Mouse (Mus musculus) v-Abl transformed pro-B cells (cell line): ENCODE results near the gene Tnr.

Experiments used
- in situ Hi-C, 2 experiments: fragments of 400-800 bp; cut with MboI; formaldehyde crosslinking; loops; one replicate each; pipeline ENCODE4 v1.15.1; 2025; ENCODE audit not compliant: unreplicated experiment in 2 of 2

Tnr gene

GRCm38 (mm10) chr1:159523578-159523977, at the start of gene Tnr:
Gene Tnr (plus strand): TSS chr1:159523769.
- in situ Hi-C loops = loop anchor here in 1 of 2 experiments (25.0 kb wide), 1 partner anchor 564 kb away; no protein-coding TSS in a partner anchor

DNA sequence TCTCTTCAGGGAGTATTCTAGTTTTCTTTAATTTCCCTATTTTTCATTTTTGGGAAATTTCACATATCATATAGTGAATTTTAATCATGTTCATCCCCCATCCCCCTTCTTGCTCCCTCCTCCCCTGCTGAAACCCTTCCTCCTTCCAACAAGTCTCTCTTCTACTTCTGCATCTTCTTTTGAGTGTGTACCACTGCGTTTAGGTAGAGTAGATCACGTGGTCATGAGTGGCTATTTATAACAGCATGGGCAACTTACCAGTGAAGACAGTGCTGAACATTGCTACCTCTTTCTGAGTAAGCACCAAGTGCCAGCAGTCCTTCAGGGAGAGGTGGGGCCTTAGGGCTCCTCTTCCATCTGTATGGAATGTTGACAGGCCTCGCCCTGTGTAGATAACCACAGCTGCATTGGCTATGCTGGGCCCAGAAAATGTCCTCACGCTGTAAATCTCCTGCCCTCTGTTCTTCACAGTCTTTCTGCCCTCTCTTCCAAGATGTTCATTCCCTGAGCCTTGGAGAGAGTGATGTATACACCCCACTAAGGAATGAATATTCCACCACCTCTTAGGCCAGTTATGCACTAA, 33.6 kb upstream of the Tnr start:
- in situ Hi-C loops = no loop called here

- in situ Hi-C loops = no loop called here
Observed at GRCm38 (mm10) chr1:159492536-159492935, 31.0 kb upstream of the Tnr start.

GRCm38 (mm10) chr1:159493720-159494499, 29.7 kb upstream of the Tnr start:
- in situ Hi-C loops = no loop called here

DNA sequence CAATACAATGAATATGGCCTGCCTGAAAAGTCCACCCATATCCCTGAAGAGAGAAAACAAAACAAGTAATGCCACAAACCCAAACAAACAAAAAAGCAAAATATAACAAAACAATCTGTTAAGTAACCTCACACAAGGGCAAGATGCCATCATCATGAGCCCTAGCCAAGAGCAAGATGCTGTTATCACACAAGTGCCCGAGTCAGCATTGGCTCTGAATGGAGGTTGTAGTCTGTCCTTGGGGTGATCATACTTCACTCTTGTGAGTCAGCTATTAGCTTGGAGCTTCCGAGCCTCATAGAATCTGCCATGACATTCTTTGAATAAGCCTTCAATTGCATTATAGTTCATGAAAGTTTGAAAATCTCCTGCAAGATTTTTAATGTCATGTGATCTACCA, 25.3 kb upstream of the Tnr start:
- in situ Hi-C loops = no loop called here

- in situ Hi-C loops = loop anchor here in 1 of 2 experiments (25.0 kb wide), 1 partner anchor 587 kb away; no protein-coding TSS in a partner anchor
Observed at GRCm38 (mm10) chr1:159499806-159500460, 23.6 kb upstream of the Tnr start.

DNA sequence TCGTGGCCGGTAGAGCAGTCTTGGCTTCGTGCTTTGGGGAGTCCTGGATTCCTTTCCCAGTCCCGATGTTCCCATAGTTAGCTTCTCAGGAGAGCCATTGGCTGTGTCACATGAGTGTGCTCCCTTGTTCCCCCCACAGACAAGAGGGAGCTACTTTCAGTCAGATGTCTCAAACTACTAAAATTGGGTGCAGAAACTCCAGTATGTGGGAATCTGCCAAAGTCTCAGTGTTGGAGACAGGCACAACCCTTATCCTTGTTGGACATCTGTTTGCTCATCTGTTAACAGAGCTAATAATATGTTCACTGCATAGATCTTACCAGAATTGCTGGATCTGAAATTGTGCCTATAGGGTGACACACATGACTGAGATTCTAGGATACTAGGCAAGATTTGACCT, 21.7 kb upstream of the Tnr start:
- in situ Hi-C loops = loop anchor here in 1 of 2 experiments (25.0 kb wide), 1 partner anchor 585 kb away; no protein-coding TSS in a partner anchor

GRCm38 (mm10) chr1:159510667-159511066, 12.9 kb upstream of the Tnr start:
- in situ Hi-C loops = loop anchor here in 1 of 2 experiments (25.0 kb wide), 1 partner anchor 577 kb away; no protein-coding TSS in a partner anchor

GRCm38 (mm10) chr1:159517647-159518046, 5.9 kb upstream of the Tnr start:
- in situ Hi-C loops = loop anchor here in 1 of 2 experiments (25.0 kb wide), 1 partner anchor 570 kb away; no protein-coding TSS in a partner anchor

GRCm38 (mm10) chr1:159519206-159519605, 4.4 kb upstream of the Tnr start:
- in situ Hi-C loops = loop anchor here in 1 of 2 experiments (25.0 kb wide), 1 partner anchor 568 kb away; no protein-coding TSS in a partner anchor

DNA sequence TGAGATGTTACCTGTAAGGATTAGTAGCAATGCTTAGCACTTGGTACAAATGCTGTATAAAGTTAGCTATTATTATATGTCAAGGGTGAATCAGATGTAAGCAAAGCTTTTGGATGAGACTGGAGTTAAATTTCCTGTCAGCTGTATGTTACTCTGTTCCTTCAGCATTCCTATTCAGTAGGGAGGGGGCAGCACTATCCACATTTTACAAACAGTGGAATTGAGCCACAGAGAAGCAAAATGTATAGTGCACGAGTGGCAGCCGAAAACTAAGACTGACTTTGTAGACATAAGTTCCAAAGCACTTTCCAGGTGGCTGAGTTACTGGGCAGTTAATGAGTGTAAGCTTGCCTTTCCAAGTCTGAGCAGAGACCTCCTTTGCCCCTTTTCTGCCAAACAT, 500 bp upstream of the Tnr start:
- in situ Hi-C loops = loop anchor here in 1 of 2 experiments (25.0 kb wide), 1 partner anchor 564 kb away; no protein-coding TSS in a partner anchor

- in situ Hi-C loops = loop anchor here in 1 of 2 experiments (25.0 kb wide), 1 partner anchor 563 kb away; no protein-coding TSS in a partner anchor
Observed at GRCm38 (mm10) chr1:159524051-159524549, 531 bp downstream of the Tnr start.

- in situ Hi-C loops = no loop called here
Observed at GRCm38 (mm10) chr1:159532841-159533569, 9.4 kb downstream of the Tnr start.

GRCm38 (mm10) chr1:159535582-159535981, 12.0 kb downstream of the Tnr start:
- in situ Hi-C loops = no loop called here

GRCm38 (mm10) chr1:159537541-159537940, 14.0 kb downstream of the Tnr start:
- in situ Hi-C loops = no loop called here

DNA sequence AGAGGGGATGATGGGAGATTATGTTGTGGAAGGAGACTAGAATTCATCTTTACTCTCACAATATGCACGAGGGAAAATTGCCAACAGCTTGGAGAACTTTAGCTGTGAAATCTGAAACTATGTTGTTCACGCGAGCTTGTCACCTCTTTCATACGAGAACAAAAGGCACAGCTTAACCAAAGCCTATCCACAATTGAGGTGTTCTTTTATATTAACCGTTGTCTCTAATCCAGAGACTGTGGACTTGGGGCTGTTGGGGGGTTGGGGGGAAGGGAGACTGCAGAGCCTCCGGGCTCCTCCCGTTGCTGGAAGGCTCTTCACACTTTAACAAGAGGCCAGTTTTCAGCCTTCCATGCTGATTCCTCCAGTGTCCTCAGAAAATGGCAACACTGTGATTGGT, 14.5 kb downstream of the Tnr start:
- in situ Hi-C loops = no loop called here

DNA sequence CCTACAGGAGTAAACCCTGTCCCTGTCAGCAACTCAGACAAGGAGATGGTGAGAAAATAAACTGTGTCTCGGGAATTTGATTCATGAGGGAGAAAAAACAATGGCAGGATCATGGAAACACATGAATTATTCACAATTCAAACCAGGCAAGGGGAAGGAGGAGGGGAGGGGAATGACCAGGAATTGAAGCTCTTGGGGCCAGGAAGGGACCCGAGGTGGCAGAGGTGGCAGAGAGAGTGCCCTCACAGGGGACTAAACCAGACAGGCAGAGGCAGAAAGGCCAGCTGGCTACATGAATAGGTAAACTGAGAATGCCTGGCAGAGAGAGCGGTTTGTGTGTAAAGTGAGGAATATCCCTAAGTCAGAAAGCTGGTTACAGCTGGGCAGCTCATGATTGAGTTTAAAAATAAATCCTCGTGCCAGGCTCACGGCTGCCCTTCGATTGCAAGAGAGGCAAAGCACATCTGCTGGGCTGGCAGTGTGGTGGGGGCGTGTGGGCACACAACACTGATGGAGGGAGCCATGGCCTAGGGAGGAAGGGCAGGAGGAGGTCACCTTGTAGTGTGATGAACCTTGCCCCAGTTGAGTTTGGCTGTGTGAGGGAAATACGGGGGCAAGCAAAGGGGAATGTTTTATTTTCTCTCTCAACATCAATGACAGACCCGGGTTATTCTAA, 22.0 kb downstream of the Tnr start:
- in situ Hi-C loops = loop anchor here in 1 of 2 experiments (10.0 kb wide), 1 partner anchor 539 kb away; no protein-coding TSS in a partner anchor

DNA sequence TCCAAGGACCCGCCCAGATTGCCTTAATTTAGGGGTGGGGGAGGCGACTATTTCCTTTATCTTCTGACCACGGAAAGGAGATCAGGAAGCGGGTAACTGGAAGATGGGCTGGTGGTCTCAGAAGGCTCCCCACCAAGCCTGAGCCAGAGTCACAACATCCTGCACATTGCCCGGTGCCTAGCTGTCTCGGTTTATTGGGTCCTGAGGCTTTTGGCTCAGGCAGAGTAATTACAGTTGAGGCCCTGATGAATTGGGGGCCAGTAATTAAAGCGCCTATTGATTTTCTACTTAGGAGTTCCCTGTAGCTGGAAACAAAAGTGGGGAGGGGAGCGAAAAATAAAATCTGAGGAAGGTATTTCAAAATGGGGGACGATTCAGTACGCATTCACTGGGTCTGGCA, 27.5 kb downstream of the Tnr start:
- in situ Hi-C loops = no loop called here

DNA sequence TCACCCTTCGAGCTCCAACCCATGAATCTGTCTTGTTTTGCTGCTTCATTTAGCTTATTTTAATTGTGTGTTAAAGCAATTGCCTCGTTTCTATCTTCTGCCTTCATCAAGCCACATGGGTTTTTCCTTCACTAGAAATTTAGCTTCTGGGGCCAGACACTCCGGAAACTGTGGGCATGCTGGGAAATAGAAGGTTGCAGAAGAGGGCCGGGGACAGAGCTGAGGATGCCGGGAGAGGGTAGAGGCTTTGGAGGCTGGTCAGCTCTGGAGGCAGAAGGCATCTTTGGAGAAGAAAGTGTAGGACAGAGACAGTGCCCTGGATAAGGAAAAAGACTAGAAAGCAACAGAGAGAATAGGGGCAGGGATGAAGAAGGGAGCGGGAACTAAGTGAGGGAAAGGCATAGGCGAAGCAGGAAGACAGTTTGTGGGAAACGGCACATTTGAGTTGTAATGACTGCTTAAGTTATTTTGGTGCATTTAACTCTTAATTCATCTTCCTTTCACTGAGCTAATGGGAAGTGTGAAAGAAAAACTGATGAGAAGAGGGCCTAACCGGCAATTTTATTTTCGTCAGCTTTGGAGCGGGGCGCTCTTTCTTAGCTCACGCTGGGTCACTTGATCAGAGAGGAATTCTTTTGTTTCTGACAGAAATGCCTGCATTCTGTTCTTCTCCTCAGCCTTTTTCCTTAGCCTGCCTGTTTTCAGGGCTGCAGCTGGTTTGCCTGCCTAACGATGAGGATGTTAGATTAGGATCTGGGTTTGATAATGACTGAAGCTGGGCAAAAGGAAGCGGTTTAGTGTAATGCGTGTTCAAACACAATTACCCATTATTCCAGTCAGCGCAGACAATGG, 28.2 kb downstream of the Tnr start:
- in situ Hi-C loops = no loop called here
